Mouse (Mus musculus) heart, embryonic 10.5 days (tissue): ENCODE data around the gene Antxr1. TPM values are rescaled to one million over a fixed set of nuclear protein-coding genes. Genes with fewer than 3 reads are reported as not detected.
A peak's percentile ranks its signal among the peaks of the same experiment; 100 is the strongest.

Source experiments
- DNase-seq: peaks from one replicate; pipeline ENCODE4 v3.0.0-alpha.2; 2017; ENCODE audit warnings: low spot score
- H3K27ac ChIP-seq: fragments of 300-500 bp; sonication (generic); 2 replicates; pipeline ENCODE4 v1.5.1; 2016; ENCODE audit warnings: mild to moderate bottlenecking
- H3K27me3 ChIP-seq: fragments of 300-500 bp; sonication (generic); 2 replicates; pipeline ENCODE4 v1.6.1; 2016; ENCODE audit warnings: mild to moderate bottlenecking; ENCODE audit not compliant: poor library complexity, insufficient read depth, severe bottlenecking
- H3K36me3 ChIP-seq: fragments of 300-500 bp; sonication (generic); 2 replicates; pipeline ENCODE4 v1.6.1; 2016; ENCODE audit warnings: mild to moderate bottlenecking, moderate library complexity
- H3K4me1 ChIP-seq: fragments of 300-500 bp; sonication (generic); 2 replicates; pipeline ENCODE4 v1.6.1; 2016; ENCODE audit warnings: mild to moderate bottlenecking
- H3K4me3 ChIP-seq: fragments of 300-500 bp; sonication (generic); 2 replicates; pipeline ENCODE4 v1.5.1; 2016; ENCODE audit warnings: mild to moderate bottlenecking, moderate library complexity
- H3K9me3 ChIP-seq: fragments of 300-500 bp; sonication (generic); 2 replicates; pipeline ENCODE4 v1.6.1; 2016; ENCODE audit warnings: mild to moderate bottlenecking, moderate library complexity
- WGBS: fragments of 180-500 bp; shearing (Covaris S2); methylation state at CpG from one replicate; pipeline ENCODE4 v1.1.7; 2016; 5-methylcytosine and 5-hydroxymethylcytosine counted together
- polyA plus RNA-seq: library from polyadenylated mRNA; unstranded; fragments of >200 nt; fragmentation: Nextera tagmentation; extraction: Ambion mirVana; gene quantifications from 2 replicates; pipeline ENCODE4 v1.2.1, GENCODE M21; 2016

Antxr1 gene
- polyA plus RNA-seq, 1 experiment from 2014 or later: 3.8 TPM

DNA sequence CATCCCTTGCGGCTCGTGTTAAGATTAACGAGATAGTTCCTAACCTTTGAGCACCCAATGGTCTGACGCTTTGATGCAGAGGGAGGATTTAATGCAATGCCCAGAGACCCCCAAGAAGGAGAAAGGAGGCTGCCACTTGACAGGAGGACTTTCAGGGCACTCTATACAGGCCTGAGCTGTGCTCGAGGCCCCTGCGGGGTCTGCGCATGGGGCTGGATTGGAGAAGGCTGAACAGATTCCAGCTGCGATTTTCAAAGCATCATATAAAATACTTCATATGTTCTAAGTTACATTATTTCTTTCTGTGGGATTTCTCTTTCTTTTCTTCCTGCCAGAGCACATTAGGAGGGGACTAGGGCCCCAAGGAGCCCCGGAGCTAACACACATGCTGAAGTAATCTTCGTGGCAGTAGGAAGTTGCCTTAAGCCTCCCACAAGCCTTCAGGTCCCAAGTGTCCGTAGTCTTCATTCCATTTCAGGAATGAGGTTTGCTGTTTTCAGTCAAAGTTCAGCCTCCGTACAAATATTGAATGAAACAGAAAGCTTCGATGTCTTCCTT is 133.5 kb downstream of the Antxr1 start:
- H3K9me3 ChIP-seq: no peaks in the 10 kb centered on the region
- H3K27me3 ChIP-seq: 0 out of 2 replicates have a peak, but pooled peaks cover 6% of the 10 kb centered on the region
- 90% methylated on average over 13 of the region's 13 CpGs for WGBS
- no peak for DNase-seq
- H3K36me3 ChIP-seq: no peaks in the 10 kb centered on the region
- H3K4me1 ChIP-seq: no peaks in the 10 kb centered on the region; the same call in 1 of the 2 replicates
- H3K4me3 ChIP-seq: no peak overlapping the region
- no peak overlapping the region for H3K27ac ChIP-seq

DNA sequence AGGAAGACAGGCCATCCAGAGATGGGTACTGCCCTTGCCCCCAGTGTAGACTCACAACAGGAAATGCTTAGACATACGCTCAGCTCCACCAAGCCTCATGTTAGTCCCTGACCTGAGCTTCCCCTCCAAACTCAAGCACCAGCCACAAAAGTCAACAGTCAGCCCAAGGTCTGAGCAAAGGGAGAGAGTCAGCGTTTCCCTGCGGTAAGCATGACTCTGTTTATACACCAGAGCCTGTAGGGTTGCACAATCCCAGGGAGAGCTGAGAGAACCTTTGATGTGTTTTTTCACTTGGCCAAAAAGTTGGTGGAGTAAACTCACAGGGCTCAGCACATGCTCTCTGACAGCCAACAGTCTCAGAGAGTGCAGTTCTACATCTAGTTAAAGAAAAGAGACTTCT is 145.9 kb downstream of the Antxr1 start:
- DNase-seq: no peak
- WGBS: 77% methylated on average over 3 of the region's 3 CpGs
- 0 out of 2 replicates have a peak overlapping the region, but pooled peaks have one; percentile 4 for H3K27ac ChIP-seq
- no peaks in the 10 kb centered on the region for H3K36me3 ChIP-seq
- no peaks in the 10 kb centered on the region for H3K27me3 ChIP-seq
- H3K9me3 ChIP-seq: no peaks in the 10 kb centered on the region
- H3K4me3 ChIP-seq: no peak overlapping the region
- peaks cover 35% of the 10 kb centered on the region for H3K4me1 ChIP-seq

DNA sequence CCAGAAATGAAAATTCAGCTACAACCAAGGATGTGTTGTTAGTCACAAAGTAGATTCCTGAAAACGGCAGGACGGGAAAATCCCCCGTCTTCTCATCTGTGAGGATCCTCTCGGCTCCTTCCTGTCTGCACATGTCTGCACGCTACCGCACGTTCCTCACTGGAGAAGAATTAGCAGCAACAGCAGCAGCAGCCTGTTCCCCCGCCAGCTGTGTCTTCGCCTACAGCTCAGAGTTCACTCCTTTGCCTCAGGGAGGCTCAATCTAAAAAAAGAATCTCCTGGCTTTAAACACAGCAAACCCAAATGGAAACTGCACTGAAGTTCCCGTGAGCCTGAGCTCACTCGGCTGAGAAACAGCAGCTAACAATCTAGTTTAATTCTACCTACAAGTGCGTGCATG is 148.6 kb downstream of the Antxr1 start:
- no peak for DNase-seq
- H3K36me3 ChIP-seq: no peaks in the 10 kb centered on the region
- H3K4me3 ChIP-seq: no peak overlapping the region
- peaks cover 57% of the 10 kb centered on the region for H3K4me1 ChIP-seq
- H3K9me3 ChIP-seq: no peaks in the 10 kb centered on the region
- H3K27me3 ChIP-seq: no peaks in the 10 kb centered on the region
- peak overlapping the region; percentile 8; the same call in 1 of the 2 replicates for H3K27ac ChIP-seq
- 44% methylated on average over 12 of the region's 12 CpGs for WGBS

DNA sequence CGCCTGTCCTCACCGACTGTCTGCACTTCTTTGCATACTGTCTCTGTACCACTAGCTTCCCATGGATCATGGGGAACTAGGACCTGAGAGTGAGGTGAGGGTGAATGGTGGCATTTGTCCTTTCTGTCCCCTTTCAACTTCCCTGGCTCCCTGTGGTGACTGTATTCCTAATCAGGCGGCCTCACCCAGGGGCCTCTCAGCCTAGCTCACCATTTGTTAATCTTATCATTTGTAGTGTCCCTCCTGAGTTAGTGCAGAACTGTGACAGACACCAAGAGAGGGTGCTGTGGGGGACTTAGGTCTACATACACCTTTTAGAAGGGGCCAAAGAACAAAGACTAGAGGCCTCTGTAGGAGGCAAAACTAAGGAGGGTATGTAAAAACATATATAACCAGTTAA is 151.2 kb downstream of the Antxr1 start:
- Histone ChIP-seq H3K9me3 (no peaks in the 10 kb centered on the region), H3K4me3 (peak overlapping the region; percentile 3; the same call in 1 of the 2 replicates), H3K27me3 (no peaks in the 10 kb centered on the region), H3K36me3 (no peaks in the 10 kb centered on the region), H3K4me1 (peaks cover 50% of the 10 kb centered on the region), H3K27ac (peak overlapping the region; percentile 84)
- WGBS: 47% methylated on average over 3 of the region's 3 CpGs
- peak; percentile 85 for DNase-seq

DNA sequence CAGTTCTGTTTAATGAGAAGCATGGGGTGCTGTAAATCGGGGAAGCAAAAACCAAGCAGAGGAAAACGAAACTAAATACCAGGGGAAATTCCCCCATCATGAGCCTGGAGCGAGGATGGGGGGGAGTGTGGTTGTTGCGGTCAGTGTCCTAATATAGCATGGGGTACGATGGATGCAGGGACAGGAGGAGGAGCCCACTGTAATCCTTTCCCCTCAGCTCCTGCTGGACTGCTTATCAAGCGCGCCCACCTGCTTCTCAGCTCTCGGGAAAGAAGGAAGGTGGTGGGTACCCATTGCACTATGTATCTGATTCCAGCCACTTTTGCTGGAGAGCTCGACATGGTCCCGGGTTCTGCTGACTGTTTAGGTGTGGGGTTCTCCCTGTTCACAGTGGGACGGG is 151.6 kb downstream of the Antxr1 start:
- peak; percentile 89 for DNase-seq
- Histone ChIP-seq H3K27me3 (no peaks in the 10 kb centered on the region), H3K27ac (peak overlapping the region; percentile 84), H3K36me3 (no peaks in the 10 kb centered on the region), H3K4me3 (peak overlapping the region; percentile 3; the same call in 1 of the 2 replicates), H3K4me1 (peaks cover 50% of the 10 kb centered on the region), H3K9me3 (no peaks in the 10 kb centered on the region)
- WGBS: 46% methylated on average over 11 of the region's 11 CpGs

DNA sequence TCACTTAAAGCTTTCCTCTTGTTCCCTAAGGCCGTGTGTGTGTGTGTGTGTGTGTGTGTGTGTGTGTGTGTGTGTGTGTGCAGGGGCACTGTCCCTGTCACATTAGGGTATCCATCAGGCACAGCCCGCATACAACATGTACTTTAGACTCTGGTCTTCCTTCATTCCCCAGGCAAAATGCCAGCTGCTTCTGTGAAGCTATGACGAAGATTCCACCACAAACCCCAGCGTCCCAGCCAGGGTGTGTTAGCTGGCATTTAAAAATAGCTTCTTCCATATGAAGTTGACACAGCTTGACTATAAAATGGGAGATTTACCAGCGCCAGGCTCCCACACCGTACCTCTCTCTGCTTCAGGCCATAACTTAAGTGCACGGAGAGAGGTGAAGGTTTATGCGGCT is 152.5 kb downstream of the Antxr1 start:
- DNase-seq: no peak
- H3K36me3 ChIP-seq: 0 out of 2 replicates have a peak, but pooled peaks cover 2% of the 10 kb centered on the region
- H3K4me1 ChIP-seq: peaks cover 50% of the 10 kb centered on the region
- no peaks in the 10 kb centered on the region for H3K9me3 ChIP-seq
- peak overlapping the region; percentile 84 for H3K27ac ChIP-seq
- no peak overlapping the region for H3K4me3 ChIP-seq
- H3K27me3 ChIP-seq: no peaks in the 10 kb centered on the region
- 67% methylated on average over 8 of the region's 8 CpGs for WGBS

DNA sequence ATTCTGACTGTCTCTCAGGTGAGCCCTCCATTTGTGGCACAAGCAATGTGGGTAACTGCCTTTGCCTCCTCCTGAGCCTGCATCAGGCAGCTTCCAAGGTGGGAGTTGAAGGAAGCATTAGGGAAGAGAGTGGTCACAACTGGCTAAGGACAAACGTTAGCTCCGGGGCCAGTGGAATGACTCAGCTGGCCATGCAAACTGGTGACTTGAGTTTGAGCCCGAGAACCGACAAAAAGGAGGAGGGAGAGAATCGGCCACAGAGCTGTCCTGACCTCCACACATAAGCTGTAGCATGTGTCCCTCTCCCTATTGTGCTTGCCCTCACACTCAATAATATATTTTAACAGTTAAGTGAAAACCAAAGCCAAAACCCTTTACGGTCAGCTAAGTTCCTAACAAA is 152.9 kb downstream of the Antxr1 start:
- H3K9me3 ChIP-seq: no peaks in the 10 kb centered on the region
- no peak for DNase-seq
- WGBS: 78% methylated on average over 6 of the region's 6 CpGs
- peak overlapping the region; percentile 84 for H3K27ac ChIP-seq
- no peaks in the 10 kb centered on the region for H3K27me3 ChIP-seq
- 0 out of 2 replicates have a peak, but pooled peaks cover 4% of the 10 kb centered on the region for H3K36me3 ChIP-seq
- H3K4me1 ChIP-seq: peaks cover 50% of the 10 kb centered on the region
- no peak overlapping the region for H3K4me3 ChIP-seq

DNA sequence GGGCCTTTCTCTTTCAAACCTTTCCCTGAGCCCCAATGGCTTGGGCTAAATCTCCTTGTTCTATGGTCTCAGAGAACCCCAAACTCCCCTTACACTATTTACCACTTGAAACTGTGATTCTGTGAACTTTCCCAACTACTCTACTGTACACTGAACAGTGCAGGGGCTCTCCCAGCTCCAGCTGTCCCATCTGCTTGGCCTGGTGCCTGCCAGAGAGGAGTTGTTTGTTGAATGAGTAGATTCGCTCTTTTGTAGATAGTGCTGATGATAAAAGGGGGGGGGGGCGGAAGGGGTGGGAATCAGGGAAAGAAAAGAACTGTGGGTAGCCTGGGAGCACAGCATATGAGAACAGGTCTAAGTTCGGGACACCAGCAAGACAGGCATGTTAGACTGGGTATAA is 164.2 kb downstream of the Antxr1 start:
- no peaks in the 10 kb centered on the region for H3K9me3 ChIP-seq
- DNase-seq: no peak
- no peak overlapping the region for H3K4me3 ChIP-seq
- H3K27ac ChIP-seq: no peak overlapping the region
- WGBS: 67% methylated on average over 3 of the region's 3 CpGs
- peaks cover 9% of the 10 kb centered on the region for H3K4me1 ChIP-seq
- H3K27me3 ChIP-seq: no peaks in the 10 kb centered on the region
- no peaks in the 10 kb centered on the region for H3K36me3 ChIP-seq

DNA sequence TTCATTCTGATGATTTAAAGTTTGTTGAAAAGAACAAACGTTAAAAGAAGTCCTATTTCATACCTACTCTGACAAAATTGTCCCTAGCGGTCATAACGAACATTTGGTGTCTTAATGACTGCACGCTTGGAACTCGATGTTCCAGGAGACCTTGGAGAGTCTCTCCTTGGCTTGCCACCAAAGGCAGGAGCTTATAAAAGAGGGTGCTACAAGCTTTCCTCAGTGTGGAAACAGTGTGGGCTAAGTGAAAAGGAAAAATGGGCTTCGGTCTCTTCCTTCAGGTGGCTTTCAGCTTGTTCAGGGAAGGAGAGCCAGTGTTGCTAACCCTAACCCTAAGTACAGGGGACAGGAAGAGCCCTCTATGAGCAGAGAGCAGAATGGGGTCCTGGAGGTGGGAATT is 164.7 kb downstream of the Antxr1 start:
- H3K36me3 ChIP-seq: no peaks in the 10 kb centered on the region

DNA sequence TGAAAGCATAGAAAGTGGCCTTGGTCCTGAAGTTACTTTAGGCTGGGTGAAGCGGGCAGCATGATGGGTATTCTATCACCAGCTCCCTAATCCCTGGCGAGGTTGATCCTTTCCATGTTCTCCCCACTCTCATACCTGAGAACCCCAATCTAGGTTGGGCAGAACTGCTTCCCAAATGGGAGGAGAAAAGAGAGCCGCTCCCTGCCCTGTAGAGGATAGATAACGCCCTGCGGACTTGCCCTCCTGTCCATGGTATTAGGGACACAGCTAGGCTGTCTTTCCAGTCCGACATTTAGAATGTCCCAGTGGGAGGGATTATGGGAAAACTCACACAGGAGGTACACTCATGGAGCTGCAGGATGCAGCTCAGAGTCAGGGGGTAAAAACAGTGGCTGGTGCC is 165.3 kb downstream of the Antxr1 start:
- Histone ChIP-seq H3K27ac (peak overlapping the region; percentile 69; the same call in 1 of the 2 replicates), H3K36me3 (no peaks in the 10 kb centered on the region), H3K4me1 (peaks cover 9% of the 10 kb centered on the region), H3K27me3 (no peaks in the 10 kb centered on the region), H3K4me3 (no peak overlapping the region), H3K9me3 (no peaks in the 10 kb centered on the region)
- 78% methylated on average over 6 of the region's 6 CpGs for WGBS
- peak; percentile 82 for DNase-seq

More for the DNA sequence above, 164.7 kb downstream of the Antxr1 start:
- Histone ChIP-seq H3K27ac (peak overlapping the region; percentile 69; the same call in 1 of the 2 replicates), H3K27me3 (no peaks in the 10 kb centered on the region), H3K9me3 (no peaks in the 10 kb centered on the region), H3K4me1 (peaks cover 9% of the 10 kb centered on the region), H3K4me3 (no peak overlapping the region)
- WGBS: 85% methylated on average over 6 of the region's 6 CpGs
- DNase-seq: no peak

DNA sequence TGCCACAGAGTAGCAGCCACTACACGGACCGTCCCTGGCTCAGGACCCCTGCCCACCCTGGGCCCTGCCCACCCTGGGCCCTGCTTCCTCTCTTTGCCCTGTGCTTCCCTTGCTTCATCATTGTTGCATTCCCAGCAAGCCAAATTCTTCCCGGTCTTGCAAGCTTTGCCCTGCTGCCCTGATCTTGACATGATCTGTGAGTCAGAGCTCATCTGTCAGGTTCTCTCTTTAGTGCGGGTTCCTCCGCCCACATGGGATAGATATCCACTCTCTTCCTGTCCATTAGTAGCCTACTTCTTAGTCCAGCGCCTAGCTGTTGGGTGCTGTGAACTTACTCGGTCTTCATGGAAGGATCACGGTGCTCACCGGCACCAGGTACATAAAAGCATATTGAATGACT is 167.6 kb downstream of the Antxr1 start:
- 84% methylated on average over 9 of the region's 9 CpGs for WGBS
- Histone ChIP-seq H3K27ac (no peak overlapping the region), H3K9me3 (no peaks in the 10 kb centered on the region), H3K4me1 (peaks cover 9% of the 10 kb centered on the region), H3K27me3 (no peaks in the 10 kb centered on the region), H3K4me3 (no peak overlapping the region), H3K36me3 (no peaks in the 10 kb centered on the region)
- no peak for DNase-seq

DNA sequence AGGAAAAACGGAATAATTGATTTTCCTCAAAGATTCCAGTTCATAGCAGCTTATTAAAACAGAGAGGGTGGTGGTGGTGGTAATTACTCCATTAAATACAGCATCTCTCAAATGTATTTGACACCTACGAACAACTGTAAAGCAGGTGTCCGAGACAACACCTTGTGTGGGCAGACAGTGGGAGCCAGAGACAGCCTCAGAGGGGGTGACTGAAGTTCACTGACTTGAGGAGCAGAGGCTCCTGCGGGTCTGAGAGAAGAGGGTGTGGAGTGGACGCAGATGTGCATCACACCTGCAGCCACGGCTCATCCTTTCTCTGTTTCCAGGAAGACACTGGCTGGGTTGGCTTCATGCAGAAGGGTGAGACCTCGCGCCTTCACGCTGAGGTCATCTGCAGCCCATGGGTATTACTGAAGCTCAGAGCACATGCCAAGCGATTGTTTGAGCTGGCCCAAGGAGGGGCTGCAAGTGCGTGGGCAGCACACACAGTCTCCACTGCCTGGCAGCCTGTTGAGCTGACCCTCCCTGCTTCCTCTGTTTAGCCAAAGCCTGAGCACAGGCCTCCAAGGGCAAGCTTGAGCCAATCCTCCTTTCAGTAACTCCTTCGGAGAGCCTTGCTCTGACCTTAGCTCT is 168.8 kb downstream of the Antxr1 start:
- Histone ChIP-seq H3K9me3 (no peaks in the 10 kb centered on the region), H3K4me3 (no peak overlapping the region), H3K4me1 (peaks cover 9% of the 10 kb centered on the region), H3K27me3 (no peaks in the 10 kb centered on the region), H3K27ac (no peak overlapping the region), H3K36me3 (no peaks in the 10 kb centered on the region)
- WGBS: 85% methylated on average over 12 of the region's 12 CpGs
- DNase-seq: no peak

DNA sequence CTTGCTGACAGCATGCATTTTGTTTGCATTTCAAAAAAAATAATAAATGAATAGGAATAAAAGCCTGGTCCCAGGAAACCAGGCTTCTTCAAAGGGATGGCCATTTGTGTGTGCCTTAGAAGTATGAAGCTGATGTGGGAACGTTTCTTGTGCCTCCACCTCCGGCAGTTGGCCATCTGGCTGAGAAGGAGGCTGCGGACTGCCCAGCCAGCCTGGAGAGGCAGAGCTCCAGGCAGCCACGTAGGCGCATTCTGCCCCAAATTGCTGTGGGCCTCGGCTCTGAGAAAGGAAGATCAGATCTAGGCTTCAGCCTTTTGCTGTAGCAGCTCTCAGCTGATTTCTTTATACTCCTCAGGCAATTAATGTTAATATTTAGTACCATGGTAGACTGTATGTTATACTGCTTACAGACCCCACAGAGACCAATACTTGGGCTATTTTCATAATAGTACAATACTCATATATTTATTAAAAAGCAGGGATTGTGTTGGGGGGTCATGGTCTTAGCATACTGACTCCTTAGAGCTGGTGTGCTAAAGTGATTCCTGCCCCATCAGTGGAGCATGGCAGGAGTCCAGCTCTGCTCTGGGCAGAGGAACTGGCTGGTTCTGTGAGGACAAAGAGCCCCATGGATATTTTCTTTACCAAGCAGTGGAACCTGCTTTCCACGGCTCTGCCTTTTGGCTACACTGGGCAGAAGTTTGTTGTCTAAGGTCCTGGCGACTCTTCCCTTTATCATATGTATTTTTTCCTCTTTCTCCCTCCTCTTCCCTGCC is 169.9 kb downstream of the Antxr1 start:
- Histone ChIP-seq H3K4me3 (no peak overlapping the region), H3K4me1 (peaks cover 13% of the 10 kb centered on the region), H3K9me3 (no peaks in the 10 kb centered on the region), H3K36me3 (no peaks in the 10 kb centered on the region), H3K27ac (no peak overlapping the region), H3K27me3 (no peaks in the 10 kb centered on the region)
- WGBS: 74% methylated on average over 8 of the region's 8 CpGs
- DNase-seq: no peak
